15 mouse cellular contexts compared by ENCODE assay signal in genomic region chr1:138004319-138004718, GRCm38 (mm10).
"Had no signal": no experiment of that assay in that cellular context is flagged by ENCODE, and none has a peak within 500 bp of the region (broad histone marks: within the 10 kb centered on the region; RNA-seq: fewer than 3 reads in every experiment).

No protein-coding gene starts in this region.

- DNase-seq: cerebellum, adult 2 months; cerebellum, adult 8-10 months; cerebellum, adult 9-10 months; cerebellum, adult 9-11 months; cerebellum, postnatal 10 days; cerebellum, postnatal 14 days; cerebellum, postnatal 25 days; embryo, embryonic 11 days; forebrain, postnatal 0 days; gastrocnemius, adult 2 months; gastrocnemius, postnatal 10 days; gastrocnemius, postnatal 14 days; gastrocnemius, postnatal 36 days; heart, adult 18-20 months; heart, adult 2 months had no signal
